Mouse (Mus musculus) embryonic fibroblast, embryonic 13.5 days (primary cell): ENCODE measurements around the gene Rrnad1. TPM values are rescaled to one million over a fixed set of nuclear protein-coding genes. Genes with fewer than 3 reads are reported as not detected.

ENCODE experiments used
- H3K27ac ChIP-seq: 2 replicates; pipeline ENCODE4 v1.5.1; 2012; ENCODE audit warnings: low read length, control low read depth, inconsistent platforms; ENCODE audit not compliant: insufficient read depth
- H3K4me1 ChIP-seq: 2 replicates; pipeline ENCODE4 v1.6.1; 2011; ENCODE audit warnings: low read length; ENCODE audit not compliant: control insufficient read depth, insufficient read depth
- H3K4me3 ChIP-seq: 2 replicates; pipeline ENCODE4 v1.5.1; 2011; ENCODE audit warnings: mild to moderate bottlenecking, control low read depth, low read length; ENCODE audit not compliant: insufficient read depth
- CTCF ChIP-seq: IDR thresholded peaks from 2 replicates; pipeline ENCODE4 v1.5.1; 2011; ENCODE audit warnings: mild to moderate bottlenecking, control low read depth, low read length, moderate library complexity, borderline replicate concordance; ENCODE audit not compliant: insufficient read depth
- POLR2A ChIP-seq: IDR thresholded peaks from 2 replicates; pipeline ENCODE4 v1.6.1; 2011; ENCODE audit warnings: low read depth, mild to moderate bottlenecking, control low read depth, low read length, moderate library complexity
- polyA plus RNA-seq: library from polyadenylated mRNA; stranded (reverse); fragments of >200 nt; gene quantifications from 2 replicates; pipeline ENCODE4 v1.2.4, GENCODE M21; 2011; ENCODE audit warnings: low read depth; ENCODE audit not compliant: missing spikeins, insufficient read length

The Rrnad1 gene
- polyA plus RNA-seq, 1 experiment, result 12.0 TPM

GRCm38 (mm10) chr3:87944838-87945600, 14.5 kb upstream of the Rrnad1 start:
- TF ChIP-seq CTCF, result no peak
- no peak; the same call in none of the 2 replicates for TF ChIP-seq POLR2A
- no peak overlapping the region for H3K4me3 ChIP-seq
- H3K4me1 ChIP-seq, result peaks cover 44% of the 10 kb centered on the region
- peak overlapping the region; percentile 55 for H3K27ac ChIP-seq

GRCm38 (mm10) chr3:87943586-87943985, 13.1 kb upstream of the Rrnad1 start:
- no peak overlapping the region for H3K4me3 ChIP-seq
- H3K4me1 ChIP-seq, result peaks cover 43% of the 10 kb centered on the region
- peak overlapping the region; percentile 71 for H3K27ac ChIP-seq
- TF ChIP-seq POLR2A (no peak), CTCF (no peak)

- no peak for TF ChIP-seq CTCF
- TF ChIP-seq POLR2A, result no peak
- peak overlapping the region; percentile 73 for H3K27ac ChIP-seq
- no peak overlapping the region for H3K4me3 ChIP-seq
- H3K4me1 ChIP-seq, result peaks cover 42% of the 10 kb centered on the region
Measured at GRCm38 (mm10) chr3:87942471-87942870, 12.0 kb upstream of the Rrnad1 start.

- no peak for TF ChIP-seq CTCF
- no peak for TF ChIP-seq POLR2A
- H3K4me1 ChIP-seq, result peaks cover 24% of the 10 kb centered on the region
- no peak overlapping the region for H3K4me3 ChIP-seq
- H3K27ac ChIP-seq, result peak overlapping the region; percentile 73
Measured at GRCm38 (mm10) chr3:87940611-87941010, 10.1 kb upstream of the Rrnad1 start.

- Histone ChIP-seq H3K4me3 (no peak overlapping the region), H3K27ac (no peak overlapping the region), H3K4me1 (peaks cover 3% of the 10 kb centered on the region)
- peak; percentile 65; the same call in 1 of the 2 replicates for TF ChIP-seq CTCF
- TF ChIP-seq POLR2A, result no peak
Measured at GRCm38 (mm10) chr3:87935776-87936175, 5.3 kb upstream of the Rrnad1 start.

GRCm38 (mm10) chr3:87935201-87935600, 4.7 kb upstream of the Rrnad1 start:
- Histone ChIP-seq H3K4me1 (peaks cover 3% of the 10 kb centered on the region), H3K27ac (no peak overlapping the region), H3K4me3 (no peak overlapping the region)
- TF ChIP-seq CTCF (no peak), POLR2A (no peak)

GRCm38 (mm10) chr3:87934501-87934900, 4.0 kb upstream of the Rrnad1 start:
- no peak for TF ChIP-seq POLR2A
- no peak for TF ChIP-seq CTCF
- Histone ChIP-seq H3K27ac (no peak overlapping the region), H3K4me3 (no peak overlapping the region), H3K4me1 (peaks cover 3% of the 10 kb centered on the region)

- Histone ChIP-seq H3K27ac (no peak overlapping the region), H3K4me1 (peaks cover 3% of the 10 kb centered on the region), H3K4me3 (no peak overlapping the region)
- TF ChIP-seq CTCF (no peak), POLR2A (no peak)
Measured at GRCm38 (mm10) chr3:87934026-87934425, 3.5 kb upstream of the Rrnad1 start.

GRCm38 (mm10) chr3:87929341-87930077, 1.0 kb downstream of the Rrnad1 start:
- peaks cover 5% of the 10 kb centered on the region for H3K4me1 ChIP-seq
- no peak for TF ChIP-seq POLR2A
- TF ChIP-seq CTCF, result no peak
- H3K27ac ChIP-seq, result peak overlapping the region; percentile 45; the same call in 1 of the 2 replicates
- peak overlapping the region; percentile 75 for H3K4me3 ChIP-seq

GRCm38 (mm10) chr3:87927452-87927851, 3.1 kb downstream of the Rrnad1 start:
- no peak for TF ChIP-seq CTCF
- TF ChIP-seq POLR2A, result no peak
- H3K4me3 ChIP-seq, result no peak overlapping the region
- H3K4me1 ChIP-seq, result peaks cover 5% of the 10 kb centered on the region; the same call in 1 of the 2 replicates
- H3K27ac ChIP-seq, result no peak overlapping the region
